Mouse (Mus musculus): ENCODE data around the gene Vmn2r50. TPM values are rescaled to one million over a fixed set of nuclear protein-coding genes. Genes with fewer than 3 reads are reported as not detected.
"Not testable (repeated sequence)": the region's sequence is repeated elsewhere in the genome, so short reads cannot be mapped to it uniquely, and the experiment has no call there.

The Vmn2r50 gene
- not detected in 2 replicates for total RNA-seq (2015)
- total RNA-seq (2017), result not detected in 2 replicates

DNA sequence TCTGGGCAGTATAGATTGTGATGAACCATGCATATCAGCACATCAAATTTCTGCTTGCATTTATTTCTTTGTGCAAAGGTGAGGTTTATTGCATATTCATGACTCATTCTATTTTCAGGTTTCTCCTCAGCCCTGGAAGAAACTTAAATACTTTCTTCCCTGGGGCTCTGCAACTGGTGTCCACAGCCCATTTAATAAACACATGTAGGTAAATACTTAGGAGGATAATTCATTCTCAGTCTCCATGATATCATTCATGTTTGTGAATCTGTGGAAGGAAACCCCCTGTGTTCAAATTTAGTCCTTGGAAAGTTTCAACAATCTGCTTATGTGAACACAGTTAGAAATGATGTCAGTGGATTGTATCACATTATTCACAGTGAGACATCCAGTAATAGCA lies at the start of gene Vmn2r50:
Vmn2r50 (minus strand) TSS at position 101 of the 400 bp plus-strand sequence.
- not testable (repeated sequence) for ATAC-seq (replicated peaks; ENCODE audit: poor library complexity)

DNA sequence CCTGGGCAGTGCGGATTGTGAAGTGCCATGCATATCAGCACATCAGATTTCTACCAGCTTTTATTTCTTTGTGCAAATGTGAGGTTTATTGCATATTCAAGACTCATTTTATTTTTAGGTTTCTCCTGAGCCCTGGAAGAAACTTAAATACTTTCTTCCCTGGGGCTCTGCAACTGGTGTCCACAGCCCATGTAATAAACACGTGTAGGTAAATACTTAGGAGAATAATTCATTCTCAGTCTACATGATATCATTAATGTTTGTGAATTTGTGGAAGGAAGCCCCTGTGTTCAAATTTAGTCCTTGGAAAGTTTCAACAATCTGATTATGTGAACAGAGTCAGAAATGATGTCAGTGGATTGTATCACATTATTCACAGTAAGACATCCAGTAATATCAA lies 60.9 kb downstream of the Vmn2r50 start, which contains the start of gene Vmn2r49:
Vmn2r49 (minus strand) TSS at position 101 of the 400 bp plus-strand sequence.
- ATAC-seq (replicated peaks; ENCODE audit: poor library complexity), result not testable (repeated sequence)

Other genes starting within 250 kb of the Vmn2r50 start
- gene Vmn2r47, start 212.0 kb downstream of the Vmn2r50 start, total RNA-seq (2015), result not detected in 2 replicates
- not detected in 2 replicates for gene Vmn2r47, start 212.0 kb downstream of the Vmn2r50 start, total RNA-seq (2017)
- gene Vmn2r48, start 99.7 kb downstream of the Vmn2r50 start, total RNA-seq (2015), result not detected in 2 replicates
- not detected in 2 replicates for gene Vmn2r48, start 99.7 kb downstream of the Vmn2r50 start, total RNA-seq (2017)
- not detected in 2 replicates for gene Vmn2r49, start 61.0 kb downstream of the Vmn2r50 start, total RNA-seq (2015)
- not detected in 2 replicates for gene Vmn2r49, start 61.0 kb downstream of the Vmn2r50 start, total RNA-seq (2017)
- not detected in 2 replicates for gene Vmn2r51, start 52.4 kb upstream of the Vmn2r50 start, total RNA-seq (2015)
- gene Vmn2r51, start 52.4 kb upstream of the Vmn2r50 start, total RNA-seq (2017), result not detected in 2 replicates
- gene Vmn2r52, start 123.3 kb upstream of the Vmn2r50 start, total RNA-seq (2015), result not detected in 2 replicates
- not detected in 2 replicates for gene Vmn2r52, start 123.3 kb upstream of the Vmn2r50 start, total RNA-seq (2017)
- not detected in 2 replicates for gene Vmn1r66, start 224.7 kb upstream of the Vmn2r50 start, total RNA-seq (2015)
- gene Vmn1r66, start 224.7 kb upstream of the Vmn2r50 start, total RNA-seq (2017), result not detected in 2 replicates